Comparison of ENCODE assay signal across 8 mouse cellular contexts in genomic region chr1:55239237-55239636, GRCm38 (mm10). TPM values are rescaled to one million over a fixed set of nuclear protein-coding genes. Genes with fewer than 3 reads are reported as not detected.
DNase-seq lines count a peak whose midpoint lies in the region; ATAC-seq and TF ChIP-seq lines count a peak whose summit lies in the region.

No protein-coding gene starts in this region.

- ATAC-seq in heart, embryonic 12.5 days (ENCODE audit: insufficient number of reproducible peaks, low FRiP score), result no peak
- ATAC-seq in megakaryocyte-erythroid progenitor cell, adult 5-6 weeks (replicated peaks; ENCODE audit: low FRiP score, low TSS enrichment, poor library complexity, severe bottlenecking), result peak; percentile 44; the same call in 1 of the 2 replicates

- peak; percentile 48 to 55 for DNase-seq in right cerebral cortex, postnatal 10 days (ENCODE audit: low spot score in 2 of 2)
- no peak for DNase-seq in right cerebral cortex, adult 2 months (ENCODE audit: low spot score in 2 of 2)
- peak; percentile 79 for DNase-seq in c-Kit-positive CD71-positive TER-119-positive erythroid progenitor cells, embryonic 14.5 days (ENCODE audit: low spot score)
- DNase-seq in kidney, postnatal 25 days, result peak; percentile 35 to 52
- peak; percentile 51 for DNase-seq in thymus, adult 2 months
- DNase-seq in yolk sac, embryonic 10.5 days (ENCODE audit: low spot score), result no peak

- no peak for TF ChIP-seq POLR2A in thymus, adult 2 months (IDR thresholded peaks at IDR 0.05; ENCODE audit: control insufficient read depth, extremely low read depth, insufficient read depth, low read length, poor library complexity)

- no peak for TF ChIP-seq CTCF in thymus, adult 2 months (IDR thresholded peaks at IDR 0.05; ENCODE audit: borderline replicate concordance, control insufficient read depth, extremely low read depth, insufficient read depth, low read length, poor library complexity)

- H3K9ac ChIP-seq in heart, embryonic 12.5 days, result no peak overlapping the region

- no peaks in the 10 kb centered on the region for H3K9me3 ChIP-seq in heart, embryonic 12.5 days (replicated peaks)

- H3K36me3 ChIP-seq in heart, embryonic 12.5 days, result no peaks in the 10 kb centered on the region
- H3K36me3 ChIP-seq in thymus, adult 2 months (ENCODE audit: control insufficient read depth, insufficient read depth, low read length), result no peaks in the 10 kb centered on the region

- H3K4me2 ChIP-seq in heart, embryonic 12.5 days, result peak overlapping the region; percentile 92

- WGBS in heart, embryonic 12.5 days, result 0% methylated on average over 1 of the region's 1 CpGs
- WGBS in thymus, adult 2 months, result 0% methylated on average over 1 of the region's 1 CpGs

- H3K4me1 ChIP-seq in heart, embryonic 12.5 days (replicated peaks), result peaks cover 16% of the 10 kb centered on the region
- peaks cover 15% of the 10 kb centered on the region for H3K4me1 ChIP-seq in thymus, adult 2 months (replicated peaks; ENCODE audit: control insufficient read depth, insufficient read depth, low read length)

- no peak overlapping the region for H3K27ac ChIP-seq in heart, embryonic 12.5 days (ENCODE audit: poor library complexity, severe bottlenecking)
- no peak overlapping the region for H3K27ac ChIP-seq in thymus, adult 2 months (ENCODE audit: control insufficient read depth, insufficient read depth, low read length)

- H3K4me3 ChIP-seq in heart, embryonic 12.5 days, result 0 out of 2 replicates have a peak overlapping the region, but pooled peaks have one; percentile 75
- H3K4me3 ChIP-seq in thymus, adult 2 months (ENCODE audit: control insufficient read depth, insufficient read depth, low read length), result no peak overlapping the region

- no peaks in the 10 kb centered on the region for H3K27me3 ChIP-seq in heart, embryonic 12.5 days (replicated peaks)
- no peaks in the 10 kb centered on the region for H3K27me3 ChIP-seq in thymus, adult 2 months (ENCODE audit: control insufficient read depth, insufficient read depth, low read length)

RNA-seq across cellular contexts. Expression of gene Mars2, which starts 2.3 kb away (rescaled TPM):
- 4.0 and 4.1 TPM in 2 replicates for polyA plus RNA-seq in heart, embryonic 12.5 days (2016; fragmentation: Nextera tagmentation; extraction: Ambion mirVana)
- total RNA-seq in megakaryocyte-erythroid progenitor cell, adult 5-6 weeks (2014; fragmentation: Nextera tagmentation), result 8.8 and 11.1 TPM in 2 replicates
- total RNA-seq in megakaryocyte-erythroid progenitor cell, adult 5-6 weeks (2017), result 11.4 and 12.2 TPM in 2 replicates
- polyA plus RNA-seq in thymus, adult 2 months (2012; rRNA removed), result 4.9 and 5.6 TPM in 2 replicates

RNA-seq across cellular contexts. Expression of gene Rftn2, which starts 12.7 kb away (rescaled TPM):
- 6.5 and 6.8 TPM in 2 replicates for polyA plus RNA-seq in heart, embryonic 12.5 days (2016; fragmentation: Nextera tagmentation; extraction: Ambion mirVana)
- total RNA-seq in megakaryocyte-erythroid progenitor cell, adult 5-6 weeks (2014; fragmentation: Nextera tagmentation), result 0.26 TPM in 1 of 2 replicates, not detected in the other
- total RNA-seq in megakaryocyte-erythroid progenitor cell, adult 5-6 weeks (2017), result 0.11 TPM in 1 of 2 replicates, not detected in the other
- polyA plus RNA-seq in thymus, adult 2 months (2012; rRNA removed), result 0.48 and 0.55 TPM in 2 replicates

Comparison
In these comparisons a context has a peak if more than half of its experiments do, and no peak if none do; other contexts are left out.
1. DNase-seq: peak in right cerebral cortex, postnatal 10 days (2 of 2), c-Kit-positive CD71-positive TER-119-positive erythroid progenitor cells, embryonic 14.5 days (single experiment), kidney, postnatal 25 days (2 of 2) and thymus, adult 2 months (single experiment); none in right cerebral cortex, adult 2 months (0 of 2) and yolk sac, embryonic 10.5 days (single experiment).